Mouse (Mus musculus) olfactory bulb, adult 2 months (tissue): ENCODE measurements around the gene Gm43191.

Experiments used
- CTCF ChIP-seq: fragments of 200-500 bp; IDR thresholded peaks from 2 replicates; pipeline ENCODE4 v1.5.1; 2012; ENCODE audit warnings: low read depth, mild to moderate bottlenecking, low read length, moderate library complexity; ENCODE audit not compliant: insufficient read depth
- POLR2A ChIP-seq: fragments of 200-500 bp; IDR thresholded peaks from 2 replicates; pipeline ENCODE4 v1.6.1; 2012; ENCODE audit warnings: mild to moderate bottlenecking, low read depth, low read length, moderate library complexity; ENCODE audit not compliant: insufficient read depth

GRCm38 (mm10) chr3:116661870-116662414 is 19.1 kb downstream of the Gm43191 start:
- no peak for TF ChIP-seq CTCF
- TF ChIP-seq POLR2A, result no peak
